Mouse (Mus musculus) R1 (cell line): ENCODE results near the gene Ncl.

ENCODE experiments used
- DNase-seq: peaks from one replicate; pipeline ENCODE4 v3.0.0-alpha.2; 2018; ENCODE audit warnings: low read depth, low spot score

Ncl gene

DNA sequence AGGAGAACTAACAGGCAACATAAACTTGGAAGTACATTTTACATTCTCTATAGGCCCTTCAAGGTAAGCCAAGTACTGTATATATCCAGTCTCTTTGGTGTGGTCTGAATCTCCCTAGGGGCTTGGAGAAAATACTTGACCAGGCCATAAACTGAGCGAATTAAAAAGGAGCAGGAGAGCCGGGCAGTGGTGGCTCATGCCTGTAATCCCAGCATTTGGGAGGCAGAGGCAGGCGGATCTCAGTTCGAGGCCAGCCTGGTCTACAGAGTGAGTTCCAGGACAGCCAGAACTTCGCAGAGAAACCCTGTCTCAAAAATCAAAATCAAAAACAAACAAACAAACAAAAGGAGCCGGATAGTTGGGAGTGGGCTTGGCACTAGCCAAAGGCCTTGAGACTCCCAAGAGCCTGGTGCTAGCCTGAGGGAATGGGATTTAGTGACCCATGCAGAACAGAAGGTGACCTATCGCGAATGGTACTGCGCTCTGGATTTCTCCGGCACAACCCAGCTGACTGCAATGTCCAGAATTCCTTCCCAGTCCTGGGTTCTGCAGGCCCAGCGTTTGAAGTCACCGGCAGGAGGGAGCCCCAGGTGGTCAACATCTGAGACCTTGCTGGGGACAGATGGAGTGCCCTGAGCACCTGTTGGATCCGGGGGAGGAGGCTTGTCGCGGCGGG, 46.0 kb downstream of the Ncl start:
- DNase-seq, result peak; percentile 35

DNA sequence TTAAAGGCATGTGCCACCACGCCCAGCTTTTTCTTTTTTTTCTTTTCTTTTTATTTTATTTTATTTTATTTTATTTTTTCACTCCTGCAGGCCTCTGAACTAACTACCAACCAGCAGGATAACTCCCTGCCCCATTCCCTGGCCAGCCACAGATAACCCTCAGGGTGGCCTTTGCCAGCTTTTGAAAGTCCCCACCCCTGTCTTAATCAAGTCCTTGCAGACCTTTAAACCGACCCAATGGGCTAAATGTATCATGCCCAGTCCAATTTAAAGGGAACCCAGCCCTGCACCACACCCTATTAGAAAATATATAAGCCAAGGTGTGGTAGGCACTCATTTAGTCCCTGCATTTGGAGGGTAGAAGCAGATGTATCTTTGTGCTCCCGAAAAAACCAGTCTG, 46.9 kb downstream of the Ncl start:
- DNase-seq, result no peak

DNA sequence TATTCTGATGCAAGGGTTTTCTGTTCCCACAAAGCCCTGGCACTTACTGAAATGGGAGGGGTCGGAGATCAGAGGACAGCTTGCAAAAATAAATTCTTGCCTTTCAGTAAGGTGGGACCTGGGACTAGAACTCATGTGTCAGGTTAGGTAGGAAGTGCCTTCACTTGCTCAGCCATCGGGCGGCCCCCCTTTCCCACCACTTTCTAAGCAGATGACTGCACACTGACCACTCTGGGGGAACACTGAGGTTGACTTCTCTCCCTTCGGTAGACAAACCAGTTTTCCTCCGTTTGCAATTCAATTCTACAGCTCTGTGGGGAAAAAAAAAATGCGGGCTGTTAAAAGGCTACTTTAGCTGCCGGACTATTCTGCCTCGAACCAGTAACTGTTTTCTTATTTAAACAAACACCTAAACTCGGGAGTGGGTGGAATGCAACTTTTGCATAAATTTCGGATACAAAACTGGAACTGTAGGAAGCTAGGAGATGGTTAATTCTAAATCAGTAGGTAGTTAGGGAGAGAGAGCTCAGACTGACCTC, 47.7 kb downstream of the Ncl start:
- DNase-seq, result peak; percentile 96

DNA sequence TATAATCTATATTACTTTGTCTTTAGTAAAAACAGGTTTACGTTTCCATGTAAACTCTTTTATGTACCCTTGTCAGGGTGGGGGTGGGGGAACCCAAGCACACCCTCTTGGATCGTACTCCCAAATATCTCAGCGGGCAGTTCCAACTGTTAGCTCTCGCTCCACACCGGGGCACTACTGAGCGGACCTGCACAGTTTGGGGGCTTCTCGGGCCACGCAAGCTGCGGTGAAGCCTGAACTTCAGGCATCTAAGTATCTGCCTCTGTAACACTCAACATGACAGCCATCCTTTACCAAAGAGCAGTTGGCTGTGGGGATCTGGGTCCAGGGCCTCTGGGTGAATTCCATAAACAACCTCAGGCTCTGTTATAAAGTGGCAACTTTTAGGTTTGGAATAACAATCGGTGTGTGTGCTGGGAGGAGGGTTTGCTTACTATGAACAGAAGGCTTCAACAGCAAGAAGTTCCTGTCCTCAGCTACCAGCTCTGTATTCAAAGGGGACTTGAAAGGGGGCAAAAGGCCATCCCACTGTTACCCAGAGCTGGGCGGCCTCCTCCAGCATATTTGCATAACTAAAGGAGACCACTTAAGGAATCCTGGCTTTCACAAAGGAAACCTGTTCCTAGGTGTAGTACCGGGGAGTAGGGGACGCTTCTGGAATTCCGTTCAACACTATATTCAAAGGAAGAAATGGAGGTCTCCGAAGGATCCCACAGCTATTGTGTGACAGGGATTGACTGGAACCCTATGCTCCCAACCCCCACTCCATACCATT, 48.5 kb downstream of the Ncl start:
- DNase-seq, result peak; percentile 100

DNA sequence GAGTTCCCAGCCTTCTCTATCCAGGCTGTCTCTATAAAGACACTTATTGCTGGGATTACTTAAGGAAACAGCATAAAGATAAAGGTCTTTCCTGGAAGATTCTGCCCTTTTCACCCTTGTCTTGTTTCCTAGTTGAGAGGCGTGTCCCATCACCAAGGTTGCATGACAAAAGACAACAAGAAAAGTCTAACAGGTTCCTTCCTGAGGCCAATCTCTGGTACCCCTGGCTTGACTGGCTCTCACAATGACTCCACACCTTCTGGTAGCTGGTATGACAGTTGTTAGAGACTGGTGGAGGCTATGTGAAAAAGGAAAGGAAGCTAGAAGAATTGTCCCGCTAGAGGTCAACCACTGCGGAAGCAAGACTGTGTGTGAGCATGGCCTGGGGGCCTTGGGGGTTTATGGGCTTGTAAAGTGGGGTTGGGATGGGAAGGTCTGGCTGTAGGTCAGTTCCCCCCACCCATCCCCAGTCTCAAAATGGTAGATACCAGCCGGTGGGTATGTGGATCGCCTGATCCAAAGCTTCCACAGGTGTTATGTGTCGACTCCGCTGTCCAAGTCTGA, 49.8 kb downstream of the Ncl start:
- DNase-seq, result peak; percentile 99

DNA sequence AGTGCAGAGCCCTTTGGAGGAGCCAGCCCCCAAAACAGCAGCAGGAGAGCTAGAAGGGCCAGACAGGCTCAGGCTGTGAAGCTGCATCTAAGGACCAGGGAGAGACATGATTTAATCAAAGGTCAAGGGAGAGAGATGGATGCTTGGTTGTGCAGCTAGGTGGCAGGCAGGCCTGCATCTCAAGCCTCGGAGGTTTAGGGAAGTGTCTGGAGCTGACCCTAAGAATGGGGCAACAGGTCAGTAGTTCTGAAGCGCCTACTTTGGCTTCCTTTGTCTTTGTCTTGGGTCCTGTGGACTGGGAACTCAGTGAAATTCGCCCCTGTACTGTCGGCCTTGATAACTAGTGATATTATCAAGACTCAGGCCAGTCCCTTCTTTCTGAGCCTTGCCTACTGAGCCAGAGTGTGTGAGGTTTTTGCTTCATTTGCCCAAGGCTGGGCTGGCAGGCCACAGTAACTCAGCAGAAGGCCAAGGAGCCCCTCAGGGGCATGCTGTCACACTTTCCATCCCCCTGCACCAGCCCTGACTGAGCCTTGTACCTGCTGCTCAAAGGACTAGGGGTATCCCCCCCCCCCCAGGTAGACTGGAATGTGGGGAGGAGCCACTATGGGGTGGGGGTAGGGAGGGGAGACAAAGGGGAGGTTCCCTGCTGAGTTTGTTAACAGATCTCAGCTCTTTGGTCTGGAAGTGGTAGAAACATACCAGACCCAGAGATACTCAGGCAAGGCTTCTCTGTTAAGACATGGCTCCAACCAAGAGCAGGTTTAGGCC, 51.1 kb downstream of the Ncl start:
- DNase-seq, result peak; percentile 96

DNA sequence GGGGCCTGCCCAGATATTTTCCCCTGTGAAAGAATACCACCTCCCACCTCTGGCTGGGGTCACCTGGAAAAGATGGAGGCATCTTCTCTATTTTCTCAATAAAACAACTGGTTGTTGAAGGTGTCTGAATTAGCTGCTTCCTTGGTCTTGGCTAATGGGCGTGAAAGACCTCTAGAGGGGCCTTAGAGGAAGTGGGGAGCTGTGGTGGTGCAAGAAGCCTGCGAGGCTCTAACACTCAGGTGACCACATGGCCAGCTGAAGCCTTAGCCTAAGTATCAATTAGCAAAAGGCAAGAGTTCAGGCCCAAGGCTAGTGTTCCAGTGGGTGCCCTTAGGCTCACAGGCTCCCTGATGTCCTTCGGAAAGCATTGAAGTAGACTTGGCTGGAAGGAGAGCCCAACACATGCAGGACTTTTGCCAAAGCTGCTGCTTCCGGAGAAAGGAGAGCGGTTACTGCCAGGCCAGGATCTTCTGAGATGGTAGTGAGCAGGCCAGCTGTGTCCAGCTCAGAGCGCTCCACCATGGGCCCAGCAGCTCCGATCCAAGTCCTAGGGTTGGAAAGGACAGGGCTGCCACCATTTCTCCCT, 51.9 kb downstream of the Ncl start:
- no peak for DNase-seq

DNA sequence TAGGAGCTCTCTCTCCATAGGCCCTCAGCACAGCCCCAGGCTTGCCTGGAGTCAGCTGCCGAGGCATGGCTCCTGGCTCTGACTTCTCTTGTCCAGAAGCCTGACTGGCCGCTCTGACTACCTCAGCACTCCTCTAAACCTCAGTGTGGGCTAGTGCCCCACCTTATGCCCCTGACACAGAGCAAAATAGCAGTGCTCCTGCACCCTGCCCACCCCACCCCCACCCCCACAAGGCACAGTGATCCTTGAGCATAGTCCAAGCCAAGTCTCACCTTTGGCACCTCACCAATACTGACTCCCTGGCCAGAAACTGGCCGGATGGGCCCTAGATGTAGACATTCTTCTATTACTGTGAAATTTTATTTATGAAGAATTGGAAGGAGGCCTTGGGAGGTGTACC, 52.5 kb downstream of the Ncl start:
- no peak for DNase-seq

DNA sequence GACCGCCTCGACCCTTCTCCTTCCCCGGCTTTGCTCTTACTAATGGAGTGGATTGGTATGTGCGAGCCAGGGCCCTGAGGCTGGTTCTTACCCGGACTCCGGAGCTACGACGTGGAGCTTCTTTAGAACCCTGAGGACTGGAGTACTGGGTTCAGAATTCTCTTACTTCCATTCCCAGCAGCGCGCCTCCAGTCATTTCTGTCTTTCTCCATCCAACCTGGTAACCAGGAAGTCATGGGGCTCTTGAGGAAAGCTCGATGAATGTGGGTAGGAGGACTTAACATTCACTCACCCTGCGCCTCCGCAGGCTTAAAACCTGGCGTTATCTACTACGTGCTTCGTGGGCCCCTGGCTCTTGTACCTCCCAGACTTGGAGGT, 55.3 kb downstream of the Ncl start:
- peak; percentile 63 for DNase-seq

DNA sequence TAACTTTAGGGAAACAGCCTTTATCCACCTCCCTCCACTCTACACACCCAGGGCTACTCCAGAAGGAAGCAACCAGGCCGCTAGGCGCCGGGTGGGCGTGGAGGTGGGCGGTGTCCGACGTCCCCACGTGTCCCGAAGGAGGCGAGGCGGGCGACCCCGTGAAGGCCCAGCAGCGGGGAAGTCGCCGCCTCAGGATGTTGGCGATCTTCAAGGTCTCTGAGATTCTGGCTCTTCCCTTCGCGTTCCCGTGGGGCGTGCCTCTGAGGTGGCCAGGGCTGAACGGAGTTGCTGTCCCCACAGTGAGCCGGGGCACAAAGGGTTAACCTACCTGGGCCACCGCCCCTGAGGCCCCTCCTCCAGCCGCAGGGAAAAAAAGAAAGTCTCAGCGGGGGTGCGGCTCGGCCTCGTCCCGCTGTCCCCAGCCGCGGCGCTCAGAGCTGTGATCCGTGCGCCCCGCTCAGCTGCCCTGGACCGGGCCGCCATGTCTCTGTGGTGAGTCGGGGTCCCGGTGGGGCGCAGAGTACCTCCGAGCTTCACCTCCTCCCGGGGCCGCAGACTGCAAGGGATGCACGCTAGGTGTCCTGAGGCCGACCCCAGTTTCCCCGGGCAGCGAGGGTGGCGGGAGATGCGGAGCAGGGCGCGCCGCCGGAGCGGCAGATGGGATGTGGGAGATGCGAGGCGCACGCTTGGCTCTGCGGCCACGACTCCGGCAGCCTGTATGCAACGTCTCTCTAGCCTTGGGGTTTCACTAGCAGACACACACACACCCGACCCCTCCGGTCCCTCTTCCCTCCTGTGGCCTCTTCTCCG, 55.9 kb downstream of the Ncl start:
- DNase-seq, result peak; percentile 97

DNA sequence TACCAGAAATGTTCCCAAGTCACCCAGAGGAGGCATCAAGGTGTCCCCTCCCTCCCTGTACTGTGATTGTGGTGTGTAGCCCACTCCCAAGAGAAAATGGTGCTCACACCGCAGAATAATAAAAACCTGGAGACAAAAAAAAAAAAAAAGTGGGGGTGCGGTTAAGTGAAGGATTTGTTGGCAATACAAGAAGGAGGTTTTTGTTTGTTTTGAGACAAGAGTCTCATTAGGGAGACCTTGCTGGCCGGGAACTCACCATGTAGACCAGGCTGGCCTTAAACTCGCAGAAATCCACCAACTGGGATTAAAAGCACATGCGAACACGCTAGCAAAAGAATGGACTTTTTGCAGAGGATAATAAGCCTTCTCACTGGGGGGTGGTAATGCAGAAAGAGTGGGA, 56.7 kb downstream of the Ncl start, which contains the start of gene B3gnt7:
Gene B3gnt7, plus strand, starts transcription at position 301 of the 400 bp plus-strand sequence.
- no peak for DNase-seq

DNA sequence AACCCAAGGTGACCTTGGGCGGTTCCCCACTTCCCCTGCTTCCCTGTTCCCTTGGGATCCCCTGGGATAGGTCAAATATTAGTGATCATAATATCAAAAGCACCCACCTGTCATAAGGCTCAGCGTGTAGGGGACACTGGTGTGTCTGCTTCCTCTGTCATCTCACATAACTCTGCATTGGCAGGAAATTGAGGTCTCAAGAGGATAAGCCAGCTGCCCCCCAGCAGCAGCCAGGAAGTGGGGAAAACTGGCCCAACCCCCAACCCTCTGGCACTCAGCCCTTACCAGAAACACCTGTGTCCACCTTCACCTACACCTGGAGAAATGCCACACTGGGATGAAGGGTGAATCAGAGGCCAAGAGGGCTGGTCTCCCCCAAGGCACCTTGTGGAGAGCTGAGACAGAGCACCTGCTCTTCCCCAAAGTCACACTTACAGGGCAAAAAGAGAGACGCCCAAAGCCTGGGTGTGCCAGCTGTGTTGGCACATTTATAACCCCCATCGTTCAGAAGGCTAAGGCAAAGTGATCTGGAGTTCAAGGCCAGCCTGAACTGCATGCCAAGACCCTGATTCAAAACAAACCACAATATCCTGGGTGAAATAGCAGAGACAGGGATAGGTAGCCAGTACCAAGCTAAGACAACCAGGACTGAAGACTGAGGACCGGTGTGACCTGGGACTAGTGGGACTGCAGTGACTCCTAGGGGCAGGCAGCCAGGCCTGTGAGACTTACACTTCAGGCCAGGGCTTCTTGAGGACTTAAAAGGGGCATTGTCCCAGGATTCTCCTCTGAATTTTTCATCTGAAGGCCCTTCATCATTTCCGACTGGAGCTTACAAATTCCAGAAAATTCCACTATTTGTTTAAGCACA, 57.7 kb downstream of the Ncl start:
- peak; percentile 64 for DNase-seq

DNA sequence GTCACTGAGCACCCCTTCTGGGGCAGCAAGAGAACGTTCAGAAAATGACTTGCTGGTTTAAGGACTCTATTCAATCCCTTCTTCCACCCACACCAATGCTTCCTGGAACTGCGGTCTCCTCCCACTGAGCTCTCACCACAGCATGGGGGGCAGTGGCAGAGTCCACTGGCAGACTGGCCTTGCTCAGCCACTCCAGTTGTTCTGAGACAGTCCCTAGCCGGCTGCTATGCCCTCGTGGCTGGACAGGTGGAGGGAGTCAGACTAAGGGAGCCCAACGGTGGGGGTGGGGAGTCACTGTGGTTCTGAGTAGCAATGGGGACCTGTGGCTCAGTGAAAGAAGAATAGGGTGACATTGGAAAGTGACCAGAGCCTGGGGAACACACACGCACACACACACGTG, 58.5 kb downstream of the Ncl start:
- DNase-seq, result no peak

DNA sequence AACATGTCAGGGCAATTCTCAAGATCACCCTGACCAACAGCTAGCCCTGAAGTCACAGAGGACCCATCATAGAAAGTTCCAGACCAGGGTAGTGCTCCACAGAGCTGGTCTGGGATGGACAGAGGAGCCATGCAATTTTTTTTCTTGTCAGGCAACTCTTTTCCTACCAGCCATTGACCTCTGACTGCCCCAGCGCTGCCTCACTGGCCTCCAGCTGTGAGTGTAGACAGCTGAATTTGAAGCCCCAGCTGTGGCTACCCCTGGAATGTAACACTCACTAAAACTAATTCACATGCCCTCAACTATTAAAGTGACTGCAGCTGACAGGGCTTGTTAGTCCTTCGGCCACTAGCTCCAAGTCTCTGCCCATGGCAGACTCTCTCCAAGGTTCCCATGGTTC, 59.1 kb downstream of the Ncl start:
- DNase-seq, result peak; percentile 86
